Mouse (Mus musculus): ENCODE data around the gene Tmtc2. TPM values are rescaled to one million over a fixed set of nuclear protein-coding genes. Genes with fewer than 3 reads are reported as not detected.
A peak's percentile ranks its signal among the peaks of the same experiment; 100 is the strongest.

Gene Tmtc2
- total and polyA plus RNA-seq, 2 experiments = 2.4 to 7.6 TPM

GRCm38 (mm10) chr10:105417845-105418383 is 156.3 kb downstream of the Tmtc2 start:
- Histone ChIP-seq H3K4me1 (ENCODE audit: control insufficient read depth, insufficient read depth, low read length) (no peaks in the 10 kb centered on the region), H3K27me3 (ENCODE audit: control insufficient read depth, insufficient read depth, low read length) (no peaks in the 10 kb centered on the region), H3K4me3 (ENCODE audit: insufficient read depth, low read depth, low read length) (no peak overlapping the region), H3K9ac (ENCODE audit: low read depth, low read length) (no peak overlapping the region), H3K79me2 (ENCODE audit: control insufficient read depth, insufficient read depth, low read length) (no peaks in the 10 kb centered on the region), H3K36me3 (ENCODE audit: control insufficient read depth, insufficient read depth, low read length) (peaks cover 2% of the 10 kb centered on the region), H3K27ac (replicated peaks; ENCODE audit: insufficient read depth, low read depth, low read length) (no peak overlapping the region)
- no peak for TF ChIP-seq CTCF (IDR thresholded peaks at IDR 0.05; ENCODE audit: low read depth, low read length)
- no peak for TF ChIP-seq POLR2A (IDR thresholded peaks at IDR 0.05; ENCODE audit: extremely low read depth, insufficient read depth, low read length)
- WGBS = 92% methylated on average over 15 of the region's 15 CpGs
- DNase-seq (ENCODE audit: extremely low read depth, low read depth, low spot score) = no peak

- Histone ChIP-seq H3K9ac (ENCODE audit: low read depth, low read length) (no peak overlapping the region), H3K27me3 (ENCODE audit: control insufficient read depth, insufficient read depth, low read length) (no peaks in the 10 kb centered on the region), H3K4me3 (ENCODE audit: insufficient read depth, low read depth, low read length) (no peak overlapping the region), H3K36me3 (ENCODE audit: control insufficient read depth, insufficient read depth, low read length) (peaks cover 3% of the 10 kb centered on the region), H3K79me2 (ENCODE audit: control insufficient read depth, insufficient read depth, low read length) (no peaks in the 10 kb centered on the region), H3K27ac (replicated peaks; ENCODE audit: insufficient read depth, low read depth, low read length) (no peak overlapping the region), H3K4me1 (ENCODE audit: control insufficient read depth, insufficient read depth, low read length) (no peaks in the 10 kb centered on the region)
- WGBS = 85% methylated on average over 4 of the region's 4 CpGs
- TF ChIP-seq CTCF (IDR thresholded peaks at IDR 0.05; ENCODE audit: low read depth, low read length) (no peak), POLR2A (IDR thresholded peaks at IDR 0.05; ENCODE audit: extremely low read depth, insufficient read depth, low read length) (no peak)
- DNase-seq (ENCODE audit: extremely low read depth, low read depth, low spot score) = no peak
Measured at GRCm38 (mm10) chr10:105416601-105417000, 157.7 kb downstream of the Tmtc2 start.

- no peaks in the 10 kb centered on the region; the same call in 1 of the 2 replicates for H3K79me2 ChIP-seq (ENCODE audit: control insufficient read depth, insufficient read depth, low read length)
- TF ChIP-seq CTCF (IDR thresholded peaks at IDR 0.05; ENCODE audit: low read depth, low read length) = no peak
- TF ChIP-seq POLR2A (IDR thresholded peaks at IDR 0.05; ENCODE audit: extremely low read depth, insufficient read depth, low read length) = no peak
- H3K36me3 ChIP-seq (ENCODE audit: control insufficient read depth, insufficient read depth, low read length) = no peaks in the 10 kb centered on the region
- WGBS = 91% methylated on average over 4 of the region's 4 CpGs
- H3K27me3 ChIP-seq (ENCODE audit: control insufficient read depth, insufficient read depth, low read length) = no peaks in the 10 kb centered on the region
- H3K4me3 ChIP-seq (ENCODE audit: insufficient read depth, low read depth, low read length) = no peak overlapping the region
- H3K27ac ChIP-seq (replicated peaks; ENCODE audit: insufficient read depth, low read depth, low read length) = no peak overlapping the region
- H3K9ac ChIP-seq (ENCODE audit: low read depth, low read length) = no peak overlapping the region
- H3K4me1 ChIP-seq (ENCODE audit: control insufficient read depth, insufficient read depth, low read length) = peaks cover 7% of the 10 kb centered on the region
- DNase-seq (ENCODE audit: extremely low read depth, low read depth, low spot score) = no peak
Measured at GRCm38 (mm10) chr10:105405856-105406527, 168.3 kb downstream of the Tmtc2 start.

- WGBS = 34% methylated on average over 3 of the region's 3 CpGs
- DNase-seq (ENCODE audit: extremely low read depth, low read depth, low spot score) = peak; percentile 91
- no peaks in the 10 kb centered on the region for H3K36me3 ChIP-seq (ENCODE audit: control insufficient read depth, insufficient read depth, low read length)
Measured at GRCm38 (mm10) chr10:105403931-105404330, 170.3 kb downstream of the Tmtc2 start.

GRCm38 (mm10) chr10:105402481-105402779 is 171.8 kb downstream of the Tmtc2 start:
- no peak overlapping the region for H3K9ac ChIP-seq (ENCODE audit: low read depth, low read length)
- no peak for TF ChIP-seq CTCF (IDR thresholded peaks at IDR 0.05; ENCODE audit: low read depth, low read length)
- no peak for TF ChIP-seq POLR2A (IDR thresholded peaks at IDR 0.05; ENCODE audit: extremely low read depth, insufficient read depth, low read length)
- H3K79me2 ChIP-seq (ENCODE audit: control insufficient read depth, insufficient read depth, low read length) = no peaks in the 10 kb centered on the region; the same call in 1 of the 2 replicates
- H3K27ac ChIP-seq (replicated peaks; ENCODE audit: insufficient read depth, low read depth, low read length) = no peak overlapping the region
- no peaks in the 10 kb centered on the region for H3K27me3 ChIP-seq (ENCODE audit: control insufficient read depth, insufficient read depth, low read length)
- no peak overlapping the region for H3K4me3 ChIP-seq (ENCODE audit: insufficient read depth, low read depth, low read length)
- H3K36me3 ChIP-seq (ENCODE audit: control insufficient read depth, insufficient read depth, low read length) = no peaks in the 10 kb centered on the region
- peaks cover 4% of the 10 kb centered on the region for H3K4me1 ChIP-seq (ENCODE audit: control insufficient read depth, insufficient read depth, low read length)
- WGBS = 92% methylated on average over 5 of the region's 5 CpGs
- DNase-seq (ENCODE audit: extremely low read depth, low read depth, low spot score) = no peak

More at GRCm38 (mm10) chr10:105403931-105404330, 170.3 kb downstream of the Tmtc2 start:
- Histone ChIP-seq H3K9ac (ENCODE audit: low read depth, low read length) (no peak overlapping the region), H3K27me3 (ENCODE audit: control insufficient read depth, insufficient read depth, low read length) (no peaks in the 10 kb centered on the region), H3K4me1 (ENCODE audit: control insufficient read depth, insufficient read depth, low read length) (peaks cover 4% of the 10 kb centered on the region), H3K27ac (replicated peaks; ENCODE audit: insufficient read depth, low read depth, low read length) (no peak overlapping the region), H3K79me2 (ENCODE audit: control insufficient read depth, insufficient read depth, low read length) (no peaks in the 10 kb centered on the region; the same call in 1 of the 2 replicates), H3K4me3 (ENCODE audit: insufficient read depth, low read depth, low read length) (no peak overlapping the region)
- TF ChIP-seq POLR2A (IDR thresholded peaks at IDR 0.05; ENCODE audit: extremely low read depth, insufficient read depth, low read length) (no peak), CTCF (IDR thresholded peaks at IDR 0.05; ENCODE audit: low read depth, low read length) (no peak)
